Mouse (Mus musculus) cortical plate, adult 2 months (tissue): Measurements from ENCODE around the gene C1qbp.

Experiments used
- CTCF ChIP-seq: fragments of 200-500 bp; IDR thresholded peaks from 2 replicates; pipeline ENCODE4 v1.5.1; 2011; ENCODE audit warnings: mild to moderate bottlenecking, control low read depth, low read length; ENCODE audit not compliant: insufficient read depth; ENCODE audit errors: extremely low read depth
- POLR2A ChIP-seq: fragments of 200-500 bp; IDR thresholded peaks from 2 replicates; pipeline ENCODE4 v1.6.1; 2011; ENCODE audit warnings: mild to moderate bottlenecking, low read length, control low read depth; ENCODE audit not compliant: insufficient read depth; ENCODE audit errors: extremely low read depth

GRCm38 (mm10) chr11:70944935-70945817 lies 37.6 kb downstream of the C1qbp start:
- no peak for TF ChIP-seq POLR2A
- no peak for TF ChIP-seq CTCF
